Mouse (Mus musculus) C2C12 (cell line): ENCODE data around the gene Islr. TPM values are rescaled to one million over a fixed set of nuclear protein-coding genes. Genes with fewer than 3 reads are reported as not detected.

ENCODE experiments used
- H3K27me3 ChIP-seq: one replicate; pipeline ENCODE4 v1.6.1; 2011; ENCODE audit not compliant: control insufficient read depth, insufficient read depth, insufficient read length
- H3K36me3 ChIP-seq: one replicate; pipeline ENCODE4 v1.6.1; 2011; ENCODE audit not compliant: control insufficient read depth, insufficient read depth
- H3K4me3 ChIP-seq: one replicate; pipeline ENCODE4 v1.5.1; 2011; ENCODE audit warnings: mild to moderate bottlenecking, control low read depth; ENCODE audit not compliant: poor library complexity, insufficient read depth, severe bottlenecking
- H3K79me2 ChIP-seq: one replicate; pipeline ENCODE4 v1.6.1; 2011; ENCODE audit not compliant: control insufficient read depth, insufficient read depth
- H3K79me3 ChIP-seq: one replicate; pipeline ENCODE4 v1.6.1; 2011; ENCODE audit warnings: low read depth, control low read depth
- H3ac ChIP-seq: one replicate; pipeline ENCODE3; 2011; ENCODE audit warnings: low read depth; ENCODE audit not compliant: control insufficient read depth, insufficient read length
- CEBPB ChIP-seq: IDR thresholded peaks from one replicate; pipeline ENCODE4 v1.6.1; 2011; ENCODE audit warnings: low read depth, mild to moderate bottlenecking, control low read depth, moderate library complexity
- CTCF ChIP-seq: IDR thresholded peaks from one replicate; pipeline ENCODE4 v1.5.1; 2011; ENCODE audit not compliant: control insufficient read depth, insufficient read depth, insufficient read length
- FOSL1 ChIP-seq: IDR thresholded peaks from one replicate; pipeline ENCODE4 v1.8.0; 2011; ENCODE audit warnings: mild to moderate bottlenecking, low read length; ENCODE audit not compliant: poor library complexity, insufficient read depth, severe bottlenecking
- MAX ChIP-seq: IDR thresholded peaks from one replicate; pipeline ENCODE4 v1.6.1; 2011; ENCODE audit warnings: mild to moderate bottlenecking, control low read depth
- MYOD1 ChIP-seq: IDR thresholded peaks from one replicate; pipeline ENCODE4 v1.6.1; 2011; ENCODE audit warnings: low read depth; ENCODE audit not compliant: control insufficient read depth, insufficient read length
- MYOG ChIP-seq: IDR thresholded peaks from one replicate; pipeline ENCODE4 v1.6.1; 2011; ENCODE audit not compliant: control insufficient read depth, insufficient read length; ENCODE audit errors: extremely low read depth
- USF1 ChIP-seq: IDR thresholded peaks from one replicate; pipeline ENCODE4 v1.6.1; 2011; ENCODE audit warnings: low read depth, mild to moderate bottlenecking, control low read depth, moderate library complexity
- microRNA-seq: library from miRNA; unstranded; fragments of <30 nt; microRNA quantifications from one replicate; pipeline ENCODE4, GENCODE M21; 2019; ENCODE audit warnings: borderline microRNAs expressed
- polyA plus RNA-seq: library from polyadenylated mRNA; unstranded; fragments of >200 nt; fragmentation: generic; extraction: Trizol; gene quantifications from one replicate; pipeline ENCODE4 v1.2.1, GENCODE M21; 2012; ENCODE audit warnings: missing spikeins

The Islr gene
- polyA plus RNA-seq, 1 experiment: 10.3 TPM

DNA sequence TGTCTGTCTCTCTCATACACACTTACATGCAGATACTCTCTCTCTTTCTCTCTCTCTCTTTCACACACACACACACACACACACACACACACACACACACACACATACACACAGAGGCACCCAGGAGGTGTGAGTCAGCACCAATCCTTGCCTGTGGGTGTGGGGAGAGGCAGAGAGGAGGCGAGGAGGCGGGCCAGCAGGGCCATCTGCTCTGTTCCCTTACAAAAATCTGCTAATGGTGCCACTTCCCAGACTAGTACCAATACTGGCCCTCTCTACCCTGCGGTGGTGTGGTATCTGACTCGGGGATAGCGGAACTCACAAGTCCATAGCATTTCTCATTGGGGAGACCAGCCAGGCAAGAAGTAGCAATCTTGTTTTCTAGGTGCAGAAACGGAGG, 92.7 kb downstream of the Islr start:
- TF ChIP-seq CEBPB: no peak
- no peak for TF ChIP-seq MYOG
- no peak for TF ChIP-seq FOSL1
- TF ChIP-seq MAX: no peak
- TF ChIP-seq MYOD1: no peak
- TF ChIP-seq CTCF: no peak
- TF ChIP-seq USF1: no peak
- Histone ChIP-seq H3K36me3 (no peaks in the 10 kb centered on the region), H3ac (no peak overlapping the region), H3K27me3 (no peaks in the 10 kb centered on the region), H3K4me3 (no peak overlapping the region), H3K79me2 (no peaks in the 10 kb centered on the region), H3K79me3 (no peaks in the 10 kb centered on the region)

DNA sequence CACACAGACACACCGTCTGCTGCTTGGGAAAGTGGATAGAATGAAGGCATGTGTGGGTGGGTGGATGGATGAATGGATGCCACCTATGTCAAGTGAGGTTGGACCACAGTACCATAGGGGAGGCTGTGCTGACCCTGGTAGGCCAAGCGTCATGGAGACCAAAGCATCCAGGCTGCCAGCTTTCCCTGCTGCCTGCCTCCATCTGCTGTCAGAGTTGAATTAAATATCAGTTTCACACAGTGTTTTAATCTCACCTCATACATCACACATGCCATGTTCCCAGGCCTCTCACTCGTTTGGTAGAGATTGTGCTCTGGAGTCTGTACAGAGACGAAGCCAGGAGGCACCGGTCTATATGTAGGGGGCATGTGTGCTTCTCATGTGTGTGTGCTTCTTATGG, 93.3 kb downstream of the Islr start:
- no peaks in the 10 kb centered on the region for H3K79me2 ChIP-seq
- H3K27me3 ChIP-seq: no peaks in the 10 kb centered on the region
- no peak for TF ChIP-seq USF1
- no peak for TF ChIP-seq MYOG
- no peak for TF ChIP-seq CEBPB
- no peak for TF ChIP-seq CTCF
- no peak for TF ChIP-seq FOSL1
- no peak for TF ChIP-seq MYOD1
- TF ChIP-seq MAX: no peak
- H3ac ChIP-seq: no peak overlapping the region
- H3K4me3 ChIP-seq: no peak overlapping the region
- H3K79me3 ChIP-seq: no peaks in the 10 kb centered on the region
- no peaks in the 10 kb centered on the region for H3K36me3 ChIP-seq

DNA sequence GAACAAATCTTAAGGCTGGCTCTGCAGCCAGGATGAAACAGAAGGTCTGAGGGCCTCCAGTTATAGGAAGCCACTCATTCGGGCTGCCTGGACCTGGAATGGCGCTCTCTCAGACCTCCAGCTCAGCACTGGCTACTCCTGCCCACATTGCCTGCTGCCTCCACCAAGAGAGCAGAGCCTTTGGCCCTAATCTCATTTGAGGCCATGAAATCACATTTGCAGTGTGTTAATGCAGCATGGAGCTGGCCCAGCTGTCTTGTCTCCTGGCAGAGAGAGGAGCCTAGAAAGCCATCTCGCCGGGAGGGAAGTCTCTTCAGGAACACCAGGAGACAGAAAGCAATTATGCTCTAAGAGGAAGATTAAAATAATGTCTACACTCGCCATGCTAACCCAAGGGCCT, 96.6 kb downstream of the Islr start:
- Histone ChIP-seq H3K4me3 (no peak overlapping the region), H3K79me3 (no peaks in the 10 kb centered on the region), H3K27me3 (no peaks in the 10 kb centered on the region), H3ac (no peak overlapping the region), H3K36me3 (no peaks in the 10 kb centered on the region), H3K79me2 (no peaks in the 10 kb centered on the region)
- no peak for TF ChIP-seq MAX
- no peak for TF ChIP-seq CEBPB
- TF ChIP-seq USF1: no peak
- no peak for TF ChIP-seq FOSL1
- no peak for TF ChIP-seq MYOD1
- no peak for TF ChIP-seq MYOG
- no peak for TF ChIP-seq CTCF

Small RNA genes within 50 kb of the gene (microRNA-seq; reads per million reads assigned to microRNA genes)
- gene Mir6385: not detected

Other genes with a start within 250 kb of the Islr start
- gene Cyp11a1, start 197.9 kb downstream of the Islr start, polyA plus RNA-seq: 0.04 TPM
- 0.29 TPM for gene Stra6, start 140.5 kb downstream of the Islr start, polyA plus RNA-seq
- gene Ccdc33, start 85.5 kb downstream of the Islr start, polyA plus RNA-seq: not detected
- 0.07 TPM for gene Islr2, start within 50 bp of the Islr start, polyA plus RNA-seq
- gene Pml, start 45.5 kb upstream of the Islr start, polyA plus RNA-seq: 24.3 TPM
- gene Stoml1, start 48.9 kb upstream of the Islr start, polyA plus RNA-seq: 13.4 TPM
- 5.1 TPM for gene Loxl1, start 108.9 kb upstream of the Islr start, polyA plus RNA-seq
- gene Tbc1d21, start 166.1 kb upstream of the Islr start, polyA plus RNA-seq: not detected